Mouse (Mus musculus) bone marrow macrophage, adult 2 months (primary cell): ENCODE results near the gene Atf6b.

Experiments
- CTCF ChIP-seq: IDR thresholded peaks from 2 replicates; pipeline ENCODE4 v1.5.1; 2012; ENCODE audit warnings: low read depth, mild to moderate bottlenecking, low read length, moderate library complexity
- POLR2A ChIP-seq: IDR thresholded peaks from 2 replicates; pipeline ENCODE4 v1.6.1; 2012; ENCODE audit warnings: mild to moderate bottlenecking, low read depth, low read length, borderline replicate concordance

DNA sequence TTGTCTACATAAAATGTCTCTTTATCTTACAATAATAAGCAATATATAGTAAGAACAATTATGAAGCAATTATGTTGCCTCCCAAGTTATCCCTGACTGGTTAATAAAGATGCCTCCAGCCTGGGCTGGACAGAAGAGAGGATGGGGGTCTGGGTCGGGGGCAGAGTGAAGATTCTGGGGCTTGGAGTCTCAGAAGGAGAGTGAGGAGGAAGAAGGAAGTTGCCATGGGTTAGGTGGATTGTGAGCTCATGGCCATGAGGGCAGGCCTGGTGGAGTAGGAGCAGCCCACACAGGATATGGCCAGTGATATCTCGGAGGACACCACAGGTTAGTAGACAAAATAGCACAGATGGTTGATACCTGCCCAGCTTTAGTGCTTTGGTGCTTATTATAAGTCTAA lies 11.2 kb downstream of the Atf6b start:
- no peak for TF ChIP-seq POLR2A
- no peak for TF ChIP-seq CTCF
